Mouse (Mus musculus): ENCODE results near the gene Ero1l.

DNA sequence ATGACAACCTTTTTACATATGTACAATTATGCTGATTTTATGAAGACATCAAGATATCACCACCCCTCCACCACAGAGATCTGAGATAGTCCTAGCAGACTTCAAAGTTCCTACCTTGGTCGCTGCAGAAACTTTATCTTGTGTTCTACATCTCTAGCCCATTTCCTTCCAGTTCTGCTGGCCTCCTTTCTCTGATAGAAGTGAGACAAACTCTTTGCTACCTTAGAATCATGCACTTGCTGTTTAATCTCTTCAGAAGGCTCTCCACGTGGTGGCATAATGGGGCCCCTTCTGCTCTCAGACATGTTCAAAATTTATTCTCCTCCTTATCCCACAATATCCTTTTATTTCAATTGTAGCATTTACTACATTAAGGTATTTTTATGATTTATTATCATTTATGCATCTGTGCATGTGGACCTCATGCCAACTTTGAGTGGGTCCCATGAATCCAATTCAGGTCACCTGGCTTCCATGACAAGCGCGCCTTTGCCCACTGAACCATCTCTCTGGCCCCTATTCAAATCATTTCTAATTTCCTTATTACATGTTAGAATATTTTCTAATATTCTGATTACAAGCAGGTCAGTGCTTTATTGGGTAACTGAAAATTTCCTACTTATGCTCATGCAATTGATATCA lies 9.6 kb upstream of the Ero1l start:
- no peak for TF ChIP-seq POLR2A (IDR thresholded peaks at IDR 0.05; ENCODE audit: borderline replicate concordance, control insufficient read depth, low read depth, low read length)
- no peak for TF ChIP-seq CTCF (IDR thresholded peaks at IDR 0.05; ENCODE audit: control insufficient read depth, insufficient read depth, low read length)

Measured in bone marrow, adult 2 months (tissue).